Mouse (Mus musculus) ES-E14 (cell line): Measurements from ENCODE around the gene Slc35e2.

Experiments used
- CHD2 ChIP-seq: IDR thresholded peaks from 2 replicates; pipeline ENCODE4 v1.6.1; 2014; ENCODE audit warnings: mild to moderate bottlenecking, low read depth, low read length, inconsistent platforms
- ZC3H11A ChIP-seq: IDR thresholded peaks from 2 replicates; pipeline ENCODE4 v1.6.1; 2012; ENCODE audit warnings: low read depth, mild to moderate bottlenecking, inconsistent platforms, low read length, borderline replicate concordance

- TF ChIP-seq ZC3H11A = no peak
- TF ChIP-seq CHD2 = no peak
Measured at GRCm38 (mm10) chr4:155599901-155600825, 1.1 kb upstream of the Slc35e2 start.
